Mouse (Mus musculus): ENCODE data around the gene Flcn.

GRCm38 (mm10) chr11:59821625-59822024 lies 11.8 kb upstream of the Flcn start:
- TF ChIP-seq CTCF (IDR thresholded peaks at IDR 0.05; ENCODE audit: extremely low read depth, insufficient read depth, insufficient read length, insufficient replicate concordance) (no peak), POLR2A (IDR thresholded peaks at IDR 0.05; ENCODE audit: low read depth, low read length) (no peak)
